Mouse (Mus musculus) cortical plate, adult 2 months (tissue): ENCODE measurements around the gene Ufsp2.
A peak's percentile ranks its signal among the peaks of the same experiment; 100 is the strongest.

Source experiments
- CTCF ChIP-seq: fragments of 200-500 bp; IDR thresholded peaks from 2 replicates; pipeline ENCODE4 v1.5.1; 2011; ENCODE audit warnings: mild to moderate bottlenecking, control low read depth, low read length; ENCODE audit not compliant: insufficient read depth; ENCODE audit errors: extremely low read depth
- POLR2A ChIP-seq: fragments of 200-500 bp; IDR thresholded peaks from 2 replicates; pipeline ENCODE4 v1.6.1; 2011; ENCODE audit warnings: mild to moderate bottlenecking, low read length, control low read depth; ENCODE audit not compliant: insufficient read depth; ENCODE audit errors: extremely low read depth

GRCm38 (mm10) chr8:45998228-45998627 is 22.9 kb downstream of the Ufsp2 start:
- TF ChIP-seq POLR2A, result no peak
- TF ChIP-seq CTCF, result 0 out of 2 replicates have a peak, but pooled peaks have one; percentile 8
